Mouse (Mus musculus): ENCODE data around the gene Snx29. TPM values are rescaled to one million over a fixed set of nuclear protein-coding genes. Genes with fewer than 3 reads are reported as not detected.

The Snx29 gene
- total and polyA plus RNA-seq, 3 experiments = 2.6 to 9.9 (median 8.9) TPM

DNA sequence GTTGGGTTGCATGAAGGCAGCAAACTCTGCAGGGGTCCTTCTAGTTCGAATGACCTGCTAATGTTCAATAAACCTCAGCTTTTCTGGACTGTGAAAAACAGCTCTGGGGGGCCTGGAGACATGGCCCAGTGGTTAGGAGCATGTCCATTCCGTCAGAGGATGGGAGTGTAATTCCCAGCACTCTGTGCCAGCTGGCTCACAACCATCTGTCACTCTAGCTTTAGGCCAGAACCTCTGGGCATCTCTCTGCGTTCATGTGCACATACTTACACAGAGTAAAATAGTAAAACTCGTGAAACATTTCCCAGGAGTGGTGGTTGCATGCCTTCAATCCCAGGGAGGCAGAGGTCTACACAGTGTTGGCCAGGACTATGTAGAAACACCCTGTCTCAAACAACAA, 241.1 kb downstream of the Snx29 start:
- WGBS = 45% methylated on average over 4 of the region's 4 CpGs
- no peak overlapping the region for H3K9ac ChIP-seq (ENCODE audit: low read depth, low read length)
- H3K27ac ChIP-seq = no peak overlapping the region
- H3K4me1 ChIP-seq (ENCODE audit: control insufficient read depth, insufficient read depth, low read length) = no peaks in the 10 kb centered on the region
- no peaks in the 10 kb centered on the region for H3K79me2 ChIP-seq (replicated peaks; ENCODE audit: control insufficient read depth, insufficient read depth, low read length)
- intact Hi-C loops (cut with DNase I) = no loop called here
- H3K27me3 ChIP-seq (ENCODE audit: control insufficient read depth, insufficient read depth, low read length) = no peaks in the 10 kb centered on the region
- DNase-seq = no peak
- no peak overlapping the region for H3K4me3 ChIP-seq
- no peak for TF ChIP-seq CTCF (IDR thresholded peaks at IDR 0.05)
- TF ChIP-seq EP300 (IDR thresholded peaks at IDR 0.05; ENCODE audit: insufficient read depth, low read depth, low read length) = no peak
- TF ChIP-seq POLR2A (IDR thresholded peaks at IDR 0.05; ENCODE audit: insufficient read depth, low read depth, low read length) = no peak
- no peaks in the 10 kb centered on the region for H3K36me3 ChIP-seq (ENCODE audit: control insufficient read depth, insufficient read depth, low read length)

DNA sequence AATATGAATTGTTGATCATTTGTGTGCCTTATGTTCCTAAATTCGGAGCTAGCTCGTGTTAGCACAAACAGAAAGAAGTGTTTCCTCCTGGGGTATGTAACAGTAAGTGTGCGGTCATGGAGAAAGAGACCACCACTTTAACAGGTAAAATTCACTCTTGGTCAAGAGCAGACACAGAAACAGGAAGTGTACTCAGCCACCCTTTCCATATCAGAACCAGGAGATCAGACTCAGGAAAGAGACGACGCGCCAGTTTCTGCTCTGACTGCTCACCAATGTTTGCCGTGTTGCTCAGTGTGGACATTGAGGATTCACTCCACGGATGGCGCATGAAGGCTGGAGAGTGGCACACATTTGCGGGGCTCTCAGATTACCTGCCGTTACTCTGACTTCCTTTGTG, 242.4 kb downstream of the Snx29 start:
- WGBS = 66% methylated on average over 11 of the region's 11 CpGs
- no peak overlapping the region for H3K9ac ChIP-seq (ENCODE audit: low read depth, low read length)
- no peak for DNase-seq
- H3K79me2 ChIP-seq (replicated peaks; ENCODE audit: control insufficient read depth, insufficient read depth, low read length) = no peaks in the 10 kb centered on the region
- TF ChIP-seq EP300 (IDR thresholded peaks at IDR 0.05; ENCODE audit: insufficient read depth, low read depth, low read length) (no peak), POLR2A (IDR thresholded peaks at IDR 0.05; ENCODE audit: insufficient read depth, low read depth, low read length) (no peak), CTCF (IDR thresholded peaks at IDR 0.05) (no peak)
- H3K27me3 ChIP-seq (ENCODE audit: control insufficient read depth, insufficient read depth, low read length) = no peaks in the 10 kb centered on the region
- H3K36me3 ChIP-seq (ENCODE audit: control insufficient read depth, insufficient read depth, low read length) = no peaks in the 10 kb centered on the region
- no peaks in the 10 kb centered on the region for H3K4me1 ChIP-seq (ENCODE audit: control insufficient read depth, insufficient read depth, low read length)
- H3K27ac ChIP-seq = no peak overlapping the region
- intact Hi-C loops (cut with DNase I) = no loop called here
- no peak overlapping the region for H3K4me3 ChIP-seq

DNA sequence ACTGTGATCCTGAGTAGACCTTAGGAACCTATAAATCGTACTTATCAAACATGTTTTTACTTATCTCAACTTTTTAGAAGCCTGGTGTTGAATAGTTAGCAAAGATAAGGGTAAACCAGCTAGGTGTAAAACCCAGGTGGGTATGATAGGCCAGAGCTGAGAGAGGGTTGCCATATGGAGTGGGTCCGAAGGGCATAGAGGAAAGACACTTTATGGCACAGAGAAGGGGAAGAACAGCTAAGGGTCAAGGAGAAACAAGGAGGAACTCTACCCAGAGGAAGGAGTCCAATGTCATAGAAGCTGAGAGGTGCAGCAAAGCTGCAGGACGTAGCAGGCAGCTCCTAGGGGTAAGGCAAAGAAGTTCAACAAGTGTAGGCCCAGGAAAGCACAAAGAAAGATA, 244.9 kb downstream of the Snx29 start:
- Histone ChIP-seq H3K4me3 (no peak overlapping the region), H3K9ac (ENCODE audit: low read depth, low read length) (no peak overlapping the region), H3K79me2 (replicated peaks; ENCODE audit: control insufficient read depth, insufficient read depth, low read length) (no peaks in the 10 kb centered on the region), H3K4me1 (ENCODE audit: control insufficient read depth, insufficient read depth, low read length) (no peaks in the 10 kb centered on the region), H3K27me3 (ENCODE audit: control insufficient read depth, insufficient read depth, low read length) (no peaks in the 10 kb centered on the region), H3K36me3 (ENCODE audit: control insufficient read depth, insufficient read depth, low read length) (no peaks in the 10 kb centered on the region), H3K27ac (no peak overlapping the region)
- no peak for DNase-seq
- 81% methylated on average over 3 of the region's 3 CpGs for WGBS
- TF ChIP-seq POLR2A (IDR thresholded peaks at IDR 0.05; ENCODE audit: insufficient read depth, low read depth, low read length) (no peak), CTCF (IDR thresholded peaks at IDR 0.05) (no peak), EP300 (IDR thresholded peaks at IDR 0.05; ENCODE audit: insufficient read depth, low read depth, low read length) (no peak)
- intact Hi-C loops (cut with DNase I) = no loop called here

DNA sequence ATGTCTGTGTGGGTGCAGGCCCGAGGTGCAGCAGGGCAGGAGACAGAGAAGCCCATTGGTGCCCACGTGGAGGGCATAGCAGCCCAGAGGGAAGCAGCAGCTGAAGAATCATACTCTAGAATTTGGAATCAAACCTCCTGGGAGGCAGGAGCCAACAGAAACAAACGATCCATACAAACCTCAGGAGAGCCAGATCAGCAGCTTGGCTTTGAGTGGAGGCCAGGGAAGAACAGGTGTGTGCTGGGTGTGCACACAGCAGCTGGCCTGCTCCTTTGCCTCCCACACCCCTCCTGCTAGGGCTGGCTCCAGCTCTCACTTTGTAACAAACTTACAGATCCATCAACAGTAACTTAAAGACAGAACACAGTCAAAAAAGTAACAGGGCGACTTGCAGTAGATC, 245.4 kb downstream of the Snx29 start:
- no peak overlapping the region for H3K27ac ChIP-seq
- H3K36me3 ChIP-seq (ENCODE audit: control insufficient read depth, insufficient read depth, low read length) = no peaks in the 10 kb centered on the region
- no peak overlapping the region for H3K9ac ChIP-seq (ENCODE audit: low read depth, low read length)
- TF ChIP-seq EP300 (IDR thresholded peaks at IDR 0.05; ENCODE audit: insufficient read depth, low read depth, low read length) = no peak
- TF ChIP-seq POLR2A (IDR thresholded peaks at IDR 0.05; ENCODE audit: insufficient read depth, low read depth, low read length) = no peak
- WGBS = 79% methylated on average over 4 of the region's 4 CpGs
- DNase-seq = no peak
- intact Hi-C loops (cut with DNase I) = no loop called here
- no peak overlapping the region for H3K4me3 ChIP-seq
- H3K79me2 ChIP-seq (replicated peaks; ENCODE audit: control insufficient read depth, insufficient read depth, low read length) = no peaks in the 10 kb centered on the region
- H3K4me1 ChIP-seq (ENCODE audit: control insufficient read depth, insufficient read depth, low read length) = no peaks in the 10 kb centered on the region
- H3K27me3 ChIP-seq (ENCODE audit: control insufficient read depth, insufficient read depth, low read length) = no peaks in the 10 kb centered on the region

DNA sequence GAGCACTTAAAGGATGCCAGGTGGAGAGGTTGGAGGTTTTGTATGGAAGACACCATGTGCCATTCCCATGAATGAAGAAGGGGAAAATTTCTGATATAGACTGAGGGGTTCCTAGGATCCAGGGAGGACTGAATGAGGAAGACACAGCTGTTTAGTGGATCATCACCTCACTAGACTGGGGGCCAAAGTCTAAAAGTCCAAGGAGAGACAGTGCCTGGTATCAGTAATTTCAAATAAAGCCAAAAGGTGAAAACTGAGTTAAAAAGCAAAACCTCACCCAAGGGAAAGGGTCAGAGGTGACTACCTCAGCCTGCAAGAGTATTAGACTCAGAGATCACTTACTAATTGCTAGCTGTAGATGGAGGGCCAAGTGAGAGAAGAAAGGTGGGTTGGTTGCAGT, 245.9 kb downstream of the Snx29 start:
- DNase-seq = no peak
- TF ChIP-seq POLR2A (IDR thresholded peaks at IDR 0.05; ENCODE audit: insufficient read depth, low read depth, low read length) (no peak), EP300 (IDR thresholded peaks at IDR 0.05; ENCODE audit: insufficient read depth, low read depth, low read length) (no peak), CTCF (IDR thresholded peaks at IDR 0.05) (no peak)
- intact Hi-C loops (cut with DNase I) = no loop called here

DNA sequence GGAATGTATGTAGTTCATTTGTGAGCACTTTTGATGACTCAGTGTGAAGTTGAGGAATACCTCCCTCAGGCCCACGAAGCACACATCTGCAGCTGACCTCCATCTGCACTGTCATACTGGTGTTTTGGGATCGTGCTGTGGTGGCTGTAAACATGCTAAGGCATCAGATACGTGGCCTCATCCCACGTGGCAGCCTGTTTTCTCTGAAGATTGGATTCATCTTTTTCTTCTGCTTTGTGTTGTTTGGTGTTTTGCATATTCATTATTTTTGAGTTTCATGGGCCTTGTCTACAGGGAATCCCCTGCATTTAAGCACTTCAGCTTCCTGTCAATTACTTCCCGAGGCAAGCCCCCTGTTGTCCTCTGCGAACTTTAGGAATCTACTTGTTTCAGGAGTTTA, 246.4 kb downstream of the Snx29 start:
- H3K27me3 ChIP-seq (ENCODE audit: control insufficient read depth, insufficient read depth, low read length) = no peaks in the 10 kb centered on the region
- intact Hi-C loops (cut with DNase I) = no loop called here
- no peaks in the 10 kb centered on the region for H3K4me1 ChIP-seq (ENCODE audit: control insufficient read depth, insufficient read depth, low read length)
- no peak overlapping the region for H3K4me3 ChIP-seq
- H3K36me3 ChIP-seq (ENCODE audit: control insufficient read depth, insufficient read depth, low read length) = no peaks in the 10 kb centered on the region
- no peak overlapping the region for H3K9ac ChIP-seq (ENCODE audit: low read depth, low read length)
- H3K27ac ChIP-seq = no peak overlapping the region
- TF ChIP-seq POLR2A (IDR thresholded peaks at IDR 0.05; ENCODE audit: insufficient read depth, low read depth, low read length) (no peak), CTCF (IDR thresholded peaks at IDR 0.05) (no peak), EP300 (IDR thresholded peaks at IDR 0.05; ENCODE audit: insufficient read depth, low read depth, low read length) (no peak)
- 86% methylated on average over 6 of the region's 6 CpGs for WGBS
- DNase-seq = no peak
- no peaks in the 10 kb centered on the region for H3K79me2 ChIP-seq (replicated peaks; ENCODE audit: control insufficient read depth, insufficient read depth, low read length)

More for the DNA sequence above, 245.9 kb downstream of the Snx29 start:
- no peak overlapping the region for H3K9ac ChIP-seq (ENCODE audit: low read depth, low read length)
- H3K79me2 ChIP-seq (replicated peaks; ENCODE audit: control insufficient read depth, insufficient read depth, low read length) = no peaks in the 10 kb centered on the region
- no peak overlapping the region for H3K4me3 ChIP-seq
- H3K27ac ChIP-seq = no peak overlapping the region
- no peaks in the 10 kb centered on the region for H3K4me1 ChIP-seq (ENCODE audit: control insufficient read depth, insufficient read depth, low read length)
- no peaks in the 10 kb centered on the region for H3K36me3 ChIP-seq (ENCODE audit: control insufficient read depth, insufficient read depth, low read length)
- H3K27me3 ChIP-seq (ENCODE audit: control insufficient read depth, insufficient read depth, low read length) = no peaks in the 10 kb centered on the region

Data from heart, adult 2 months (tissue).